Mouse (Mus musculus) liver, embryonic 11.5 days (tissue): Measurements from ENCODE around the gene Gpr88. TPM values are rescaled to one million over a fixed set of nuclear protein-coding genes. Genes with fewer than 3 reads are reported as not detected.

Source experiments
- ATAC-seq: fragments of 200-750 bp; cut with Nextera tagmentation; replicated peaks from 2 replicates; pipeline ENCODE4 v1.8.0; 2017; ENCODE audit warnings: moderate number of reproducible peaks, mild to moderate bottlenecking, moderate TSS enrichment, moderate library complexity; ENCODE audit not compliant: low FRiP score
- DNase-seq: peaks from one replicate; pipeline ENCODE4 v3.0.0-alpha.2; 2017; ENCODE audit warnings: low spot score
- H3K27ac ChIP-seq: fragments of 300-500 bp; sonication (generic); 2 replicates; pipeline ENCODE4 v1.5.1; 2014; ENCODE audit warnings: mild to moderate bottlenecking, low read depth, low read length, control low read depth
- H3K27me3 ChIP-seq: fragments of 300-500 bp; sonication (generic); replicated peaks from 2 replicates; pipeline ENCODE4 v1.6.1; 2014; ENCODE audit warnings: low read length, mixed read lengths; ENCODE audit not compliant: control insufficient read depth, insufficient read depth
- H3K36me3 ChIP-seq: fragments of 300-500 bp; sonication (generic); 2 replicates; pipeline ENCODE4 v1.6.1; 2014; ENCODE audit warnings: mild to moderate bottlenecking, low read length, moderate library complexity, mixed read lengths; ENCODE audit not compliant: control insufficient read depth, insufficient read depth
- H3K4me1 ChIP-seq: fragments of 300-500 bp; sonication (generic); replicated peaks from 2 replicates; pipeline ENCODE4 v1.6.1; 2014; ENCODE audit warnings: low read length, mixed read lengths; ENCODE audit not compliant: control insufficient read depth, insufficient read depth
- H3K4me2 ChIP-seq: fragments of 300-500 bp; sonication (generic); 2 replicates; pipeline ENCODE4 v1.6.1; 2014; ENCODE audit warnings: mild to moderate bottlenecking, control low read depth, moderate library complexity
- H3K4me3 ChIP-seq: fragments of 300-500 bp; sonication (generic); 2 replicates; pipeline ENCODE4 v1.5.1; 2014; ENCODE audit warnings: low read depth, low read length, control low read depth
- H3K9ac ChIP-seq: fragments of 300-500 bp; sonication (generic); 2 replicates; pipeline ENCODE4 v1.6.1; 2014; ENCODE audit warnings: low read depth, low read length, control low read depth
- H3K9me3 ChIP-seq: fragments of 300-500 bp; sonication (generic); 2 replicates; pipeline ENCODE4 v1.6.1; 2016; ENCODE audit warnings: low read length, inconsistent platforms, mixed read lengths; ENCODE audit not compliant: control insufficient read depth
- WGBS: fragments of 180-500 bp; shearing (Covaris S2); extraction: QIAGEN DNeasy Blood & Tissue Kit; methylation state at CpG from one replicate; pipeline ENCODE4 v1.1.7; 2014; 5-methylcytosine and 5-hydroxymethylcytosine counted together
- polyA plus RNA-seq: library from polyadenylated mRNA; unstranded; fragments of >200 nt; fragmentation: Nextera tagmentation; extraction: Ambion mirVana; gene quantifications from 2 replicates; pipeline ENCODE4 v1.2.1, GENCODE M21; 2014

The Gpr88 gene
- polyA plus RNA-seq = 0.34 and 1.0 TPM in 2 replicates

DNA sequence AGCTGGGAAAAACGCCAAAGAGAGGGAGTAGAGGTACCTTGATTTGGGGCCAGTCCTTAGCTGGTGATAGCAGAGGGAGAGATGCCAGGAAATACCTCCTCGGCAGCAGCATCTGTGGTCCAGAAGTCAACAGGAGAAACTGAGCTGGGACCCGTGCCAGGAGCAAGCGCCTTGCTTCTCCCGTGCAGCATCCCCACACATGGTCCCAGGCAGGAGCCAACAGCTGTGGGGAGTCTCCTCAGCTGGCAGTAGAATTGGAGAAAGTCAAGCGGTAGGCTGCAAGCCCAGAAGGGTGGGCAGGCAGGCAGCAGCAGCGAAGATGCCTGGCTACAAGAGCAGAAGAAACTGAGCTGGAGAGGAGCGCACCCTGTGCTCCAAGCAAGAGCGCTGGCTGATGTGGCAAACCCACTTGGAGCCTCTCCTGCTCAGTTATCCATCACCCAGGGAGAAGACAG is at the start of gene Gpr88:
Gene Gpr88 (minus strand): TSS at position 427 of the 455 bp plus-strand sequence.
- ATAC-seq (no peak), DNase-seq (no peak)
- Histone ChIP-seq H3K4me3 (peak within 1 kb of the TSS; percentile 51), H3K36me3 (no peaks in the 10 kb centered on the region), H3K27ac (no peak within 1 kb of the TSS), H3K9ac (no peak within 1 kb of the TSS), H3K27me3 (peaks cover 51% of the 10 kb centered on the region), H3K4me2 (peak within 1 kb of the TSS; percentile 85), H3K9me3 (no peaks in the 10 kb centered on the region), H3K4me1 (peaks cover 10% of the 10 kb centered on the region; the same call in 1 of the 2 replicates)
- 11% methylated on average over 9 of the region's 9 CpGs for WGBS

DNA sequence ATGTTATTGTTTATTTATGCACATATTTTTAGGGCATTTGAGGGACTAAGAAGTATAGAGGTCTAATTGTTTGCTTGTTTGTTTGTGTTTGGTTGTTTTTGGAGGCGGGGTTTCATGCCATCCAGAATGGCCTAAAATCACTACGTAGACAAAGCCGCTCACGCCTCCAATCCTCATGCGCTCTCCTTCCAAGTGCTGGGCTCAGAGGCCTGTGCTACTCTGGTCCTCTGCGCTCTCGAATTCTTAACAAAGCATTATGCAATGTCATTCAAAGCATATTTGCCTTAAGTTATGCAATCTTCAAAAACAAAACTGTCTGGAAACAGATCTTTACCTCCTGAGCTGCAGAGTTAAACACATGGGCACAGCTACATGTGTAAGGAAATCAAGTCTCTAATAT is 49.3 kb upstream of the Gpr88 start:
- Histone ChIP-seq H3K27ac (no peak overlapping the region), H3K36me3 (no peaks in the 10 kb centered on the region; the same call in 1 of the 2 replicates), H3K27me3 (no peaks in the 10 kb centered on the region), H3K4me2 (no peak overlapping the region), H3K9ac (no peak overlapping the region), H3K9me3 (no peaks in the 10 kb centered on the region), H3K4me3 (no peak overlapping the region), H3K4me1 (no peaks in the 10 kb centered on the region)
- no peak for ATAC-seq
- WGBS = 94% methylated on average over 7 of the region's 7 CpGs
- DNase-seq = no peak

DNA sequence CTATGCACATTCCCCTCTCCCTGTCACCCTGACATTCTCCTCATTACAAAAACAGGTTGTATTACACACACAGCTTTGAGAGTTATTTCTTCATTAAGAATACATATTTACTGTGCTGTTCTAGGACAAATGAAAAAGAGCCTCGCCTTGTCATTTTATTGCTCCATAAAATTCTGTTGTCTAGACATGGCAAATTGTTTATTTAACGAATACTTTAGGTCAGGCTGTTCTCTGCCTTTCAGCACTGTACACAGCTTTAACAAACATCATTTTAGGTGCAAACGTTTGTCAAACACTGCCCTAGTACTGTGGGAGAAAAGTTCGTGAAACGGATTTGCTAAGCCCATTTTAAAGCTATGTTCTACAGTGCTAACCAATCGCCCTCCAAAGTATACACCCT is 48.5 kb upstream of the Gpr88 start:
- ATAC-seq (no peak), DNase-seq (no peak)
- 79% methylated on average over 6 of the region's 6 CpGs for WGBS
- Histone ChIP-seq H3K27me3 (no peaks in the 10 kb centered on the region), H3K4me3 (no peak overlapping the region), H3K4me2 (no peak overlapping the region), H3K9ac (no peak overlapping the region), H3K4me1 (no peaks in the 10 kb centered on the region), H3K9me3 (no peaks in the 10 kb centered on the region), H3K36me3 (no peaks in the 10 kb centered on the region; the same call in 1 of the 2 replicates), H3K27ac (no peak overlapping the region)

DNA sequence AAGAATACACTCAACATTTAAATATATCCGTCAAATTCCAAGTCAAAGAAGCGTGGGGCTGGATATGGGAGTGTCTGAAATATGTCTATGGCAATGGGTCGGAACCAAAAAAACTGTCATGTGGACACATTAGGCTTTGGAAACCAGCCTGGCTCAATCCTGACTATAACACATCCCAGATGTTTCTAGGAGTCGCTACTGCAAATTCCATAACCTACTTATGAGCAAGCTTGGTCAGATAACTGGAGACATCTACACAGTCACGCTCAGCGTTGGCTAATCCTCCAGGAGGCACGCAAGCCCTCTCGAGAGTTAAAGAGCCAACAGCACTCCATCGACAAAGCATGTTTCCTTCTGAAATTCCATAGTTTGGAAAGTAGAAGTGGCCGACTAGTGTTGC is 45.4 kb upstream of the Gpr88 start:
- no peaks in the 10 kb centered on the region for H3K9me3 ChIP-seq
- H3K4me2 ChIP-seq = no peak overlapping the region
- ATAC-seq = no peak
- H3K4me1 ChIP-seq = no peaks in the 10 kb centered on the region
- H3K9ac ChIP-seq = no peak overlapping the region
- no peak for DNase-seq
- H3K4me3 ChIP-seq = no peak overlapping the region
- no peaks in the 10 kb centered on the region for H3K27me3 ChIP-seq
- H3K27ac ChIP-seq = no peak overlapping the region
- no peaks in the 10 kb centered on the region for H3K36me3 ChIP-seq
- WGBS = 88% methylated on average over 10 of the region's 10 CpGs

DNA sequence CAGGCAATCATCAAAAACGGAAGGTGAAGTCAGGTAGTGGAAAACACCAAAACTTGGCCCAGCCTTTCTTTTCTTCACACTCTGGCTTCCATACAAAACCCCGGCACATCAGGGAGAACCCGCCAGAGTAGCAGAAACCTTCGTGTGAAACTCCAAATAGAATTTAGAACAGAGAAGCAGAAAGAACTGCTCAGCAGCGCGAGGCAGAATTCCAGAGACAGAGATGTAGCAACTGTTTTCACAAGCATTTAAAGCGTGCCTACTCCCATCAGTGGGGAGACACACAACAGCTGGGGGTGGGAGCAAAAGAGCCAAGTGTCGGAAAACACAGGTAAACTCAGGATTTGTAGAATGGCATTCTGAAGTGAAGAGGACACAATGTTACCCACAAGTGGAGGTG is 44.7 kb upstream of the Gpr88 start:
- no peak overlapping the region for H3K27ac ChIP-seq
- 88% methylated on average over 8 of the region's 8 CpGs for WGBS
- no peaks in the 10 kb centered on the region for H3K9me3 ChIP-seq
- H3K36me3 ChIP-seq = no peaks in the 10 kb centered on the region
- H3K4me1 ChIP-seq = no peaks in the 10 kb centered on the region
- DNase-seq = peak; percentile 4
- H3K4me3 ChIP-seq = no peak overlapping the region
- no peak overlapping the region for H3K4me2 ChIP-seq
- no peak overlapping the region for H3K9ac ChIP-seq
- no peaks in the 10 kb centered on the region for H3K27me3 ChIP-seq
- no peak for ATAC-seq

DNA sequence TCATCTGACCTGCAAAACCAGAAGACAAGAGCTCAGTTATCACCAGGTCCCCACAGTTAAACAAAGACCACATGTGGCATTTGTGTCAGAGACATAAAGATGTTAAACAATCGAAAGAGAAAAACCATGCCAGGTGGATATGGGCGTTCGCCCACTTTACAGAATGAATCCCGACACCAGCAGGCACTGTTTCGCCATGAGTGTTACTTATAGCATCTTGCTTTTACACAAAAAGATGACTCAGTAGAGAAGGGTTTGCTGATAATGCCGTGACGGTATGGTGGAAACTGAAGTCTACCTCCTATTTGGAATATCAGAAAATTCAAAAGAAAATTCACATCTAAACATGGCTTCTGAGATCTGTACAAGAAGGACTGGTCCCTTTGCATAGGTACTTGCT is 43.9 kb upstream of the Gpr88 start:
- WGBS = 90% methylated on average over 7 of the region's 7 CpGs
- Histone ChIP-seq H3K27me3 (no peaks in the 10 kb centered on the region), H3K4me2 (no peak overlapping the region), H3K4me3 (no peak overlapping the region), H3K27ac (no peak overlapping the region), H3K9me3 (no peaks in the 10 kb centered on the region), H3K36me3 (peaks cover 3% of the 10 kb centered on the region; the same call in 1 of the 2 replicates), H3K9ac (no peak overlapping the region), H3K4me1 (no peaks in the 10 kb centered on the region)
- DNase-seq (peak; percentile 26), ATAC-seq (no peak)

DNA sequence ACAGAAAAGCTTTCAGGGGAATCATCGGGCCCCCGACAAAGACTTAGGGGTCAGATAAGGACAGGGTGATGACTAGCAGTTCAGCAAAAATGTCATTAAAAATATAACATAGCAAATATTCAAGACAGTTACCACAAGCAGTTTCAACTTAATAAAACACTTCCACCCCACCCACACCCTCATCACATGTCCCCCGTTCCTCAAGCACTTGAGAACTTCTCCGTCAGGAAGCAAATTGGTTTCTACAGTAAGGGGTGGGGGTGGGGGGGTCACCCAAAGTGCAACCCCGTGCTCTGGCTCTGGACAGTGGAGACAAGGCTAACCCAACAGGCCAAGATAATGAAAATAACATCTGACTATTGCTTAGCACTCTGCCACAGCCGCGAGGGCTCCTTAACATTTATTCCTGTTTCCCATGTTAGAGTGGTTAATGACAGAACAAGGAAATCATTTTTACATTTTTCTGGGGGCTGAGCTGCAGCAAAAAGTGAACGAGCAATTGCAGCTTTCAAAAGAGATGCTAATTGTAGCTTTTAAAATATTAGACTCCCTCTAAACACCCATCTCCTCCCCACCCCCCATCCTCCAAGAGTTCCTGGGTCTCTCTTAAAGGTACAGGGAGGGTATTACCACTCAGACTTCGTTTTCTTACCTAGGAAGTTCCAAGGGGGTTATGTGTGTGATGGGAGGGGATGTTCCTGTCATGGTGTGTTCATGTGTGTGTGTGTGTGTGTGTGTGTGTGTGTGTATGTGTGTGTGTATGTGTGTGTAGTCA is 36.9 kb upstream of the Gpr88 start:
- Histone ChIP-seq H3K27me3 (no peaks in the 10 kb centered on the region), H3K36me3 (peaks cover 3% of the 10 kb centered on the region; the same call in 1 of the 2 replicates), H3K9ac (no peak overlapping the region), H3K4me3 (no peak overlapping the region), H3K4me2 (no peak overlapping the region), H3K4me1 (no peaks in the 10 kb centered on the region), H3K27ac (no peak overlapping the region), H3K9me3 (no peaks in the 10 kb centered on the region)
- WGBS = 85% methylated on average over 9 of the region's 9 CpGs
- ATAC-seq (no peak), DNase-seq (no peak)

DNA sequence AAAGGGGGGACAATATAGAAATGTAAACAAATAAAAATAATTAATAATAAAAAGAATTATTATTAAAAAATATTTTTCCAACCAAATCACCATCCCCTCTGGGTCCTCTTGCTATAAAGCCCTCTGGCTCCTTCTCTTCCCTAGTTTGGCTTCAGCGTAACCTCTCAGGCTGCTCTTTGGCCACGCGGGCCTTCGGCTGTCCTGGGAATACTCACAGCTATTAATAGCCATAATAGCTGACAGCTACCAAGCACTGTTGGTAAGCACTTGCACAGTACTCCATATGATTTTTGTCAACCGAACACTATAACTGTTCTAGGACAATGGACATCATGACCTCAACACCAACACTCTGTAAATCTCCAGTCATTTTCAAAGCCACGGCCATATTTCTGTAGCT is 35.5 kb upstream of the Gpr88 start:
- ATAC-seq (no peak), DNase-seq (no peak)
- H3K27ac ChIP-seq = no peak overlapping the region
- H3K4me2 ChIP-seq = no peak overlapping the region
- H3K27me3 ChIP-seq = no peaks in the 10 kb centered on the region
- peaks cover 3% of the 10 kb centered on the region; the same call in 1 of the 2 replicates for H3K36me3 ChIP-seq
- 90% methylated on average over 6 of the region's 6 CpGs for WGBS
- H3K9ac ChIP-seq = no peak overlapping the region
- H3K9me3 ChIP-seq = no peaks in the 10 kb centered on the region
- H3K4me1 ChIP-seq = no peaks in the 10 kb centered on the region
- H3K4me3 ChIP-seq = no peak overlapping the region

DNA sequence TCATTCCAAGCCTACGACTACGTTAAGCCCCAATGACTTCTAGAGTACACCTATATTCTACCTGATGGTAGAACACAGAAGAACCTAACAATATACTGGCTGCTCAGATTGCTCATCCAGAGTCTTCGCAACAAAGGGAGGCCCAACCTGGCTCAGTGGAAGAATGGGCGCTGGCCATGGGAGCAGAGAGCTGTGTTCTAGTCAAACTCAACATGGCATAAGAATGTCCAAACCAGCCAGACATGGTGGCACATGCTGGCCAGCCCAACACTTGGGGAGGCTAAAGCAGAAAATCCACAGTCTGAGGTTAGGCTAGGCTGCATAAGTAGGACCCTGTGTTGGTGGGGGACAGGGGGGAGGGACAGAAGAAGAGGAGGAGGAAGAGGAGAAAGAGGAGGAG is 31.4 kb upstream of the Gpr88 start:
- no peak overlapping the region for H3K27ac ChIP-seq
- no peak overlapping the region for H3K4me2 ChIP-seq
- 94% methylated on average over 4 of the region's 4 CpGs for WGBS
- H3K4me1 ChIP-seq = no peaks in the 10 kb centered on the region
- H3K36me3 ChIP-seq = no peaks in the 10 kb centered on the region
- no peaks in the 10 kb centered on the region for H3K27me3 ChIP-seq
- H3K9ac ChIP-seq = no peak overlapping the region
- H3K4me3 ChIP-seq = no peak overlapping the region
- ATAC-seq (no peak), DNase-seq (no peak)
- H3K9me3 ChIP-seq = no peaks in the 10 kb centered on the region
